Mouse (Mus musculus) left cerebral cortex, postnatal 14 days (tissue): ENCODE data around the gene Slc24a3. TPM values are rescaled to one million over a fixed set of nuclear protein-coding genes. Genes with fewer than 3 reads are reported as not detected.

ENCODE experiments used
- DNase-seq, 2 experiments: peaks; one replicate each; pipeline ENCODE4 v3.0.0; 2021 to 2022; ENCODE audit warnings: low spot score in 2 of 2, mixed read lengths in 1 of 2
- intact Hi-C: fragments of 180-260 bp; cut with DNase I; formaldehyde crosslinking; loops from one replicate; pipeline ENCODE4 v1.15.1; 2025
- total RNA-seq, 2 experiments: library from RNA; stranded (reverse); gene quantifications; 2 replicates each; pipeline ENCODE4 v1.2.3; 2021

Slc24a3 gene
- total RNA-seq, 2 experiments from 2014 or later = 159 to 160 TPM

- no peak for DNase-seq
Observed at GRCm38 (mm10) chr2:145686017-145686416, 518.5 kb downstream of the Slc24a3 start.

DNA sequence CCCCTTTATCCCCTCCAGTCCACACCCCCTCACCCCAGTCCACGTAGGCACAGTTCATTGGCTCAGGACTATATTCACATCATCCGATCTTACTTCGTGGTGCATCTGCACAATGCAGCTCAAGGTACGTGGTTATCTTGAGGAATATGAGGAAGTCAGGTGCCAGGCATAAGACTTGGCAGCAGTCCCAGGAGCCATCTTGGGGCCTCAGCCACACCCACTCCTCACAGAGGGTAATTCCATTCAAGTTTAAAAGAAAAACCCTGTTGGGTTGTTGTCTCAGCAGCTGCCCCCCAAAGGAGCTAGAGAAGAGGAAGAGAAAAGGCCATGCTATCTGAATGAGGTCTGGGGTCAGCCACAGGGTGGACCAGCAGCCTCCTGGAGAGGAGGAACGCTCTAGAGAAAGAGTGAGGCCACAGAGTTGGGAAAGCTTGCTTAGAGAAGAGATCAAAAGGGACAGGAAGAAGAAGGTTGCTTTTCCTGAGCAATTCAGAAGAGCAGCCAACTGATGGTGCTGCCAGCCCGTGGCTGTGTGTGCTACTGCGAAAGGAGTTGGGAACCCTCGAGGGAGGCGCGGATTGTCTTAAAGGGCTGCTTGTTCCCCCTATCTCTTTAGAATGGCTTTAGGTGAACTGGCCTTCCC is 523.9 kb downstream of the Slc24a3 start:
- DNase-seq = no peak
- intact Hi-C loops = no loop called here

More at GRCm38 (mm10) chr2:145686017-145686416, 518.5 kb downstream of the Slc24a3 start:
- intact Hi-C loops = no loop called here
